Mouse (Mus musculus) midbrain, embryonic 12.5 days (tissue): ENCODE results near the gene Gm49320. TPM values are rescaled to one million over a fixed set of nuclear protein-coding genes. Genes with fewer than 3 reads are reported as not detected.

Experiments
- ATAC-seq: fragments of 200-750 bp; cut with Nextera tagmentation; 2 replicates; pipeline ENCODE4 v1.8.0; 2017; ENCODE audit warnings: low read depth, moderate TSS enrichment, moderate library complexity; ENCODE audit not compliant: low FRiP score
- H3K27ac ChIP-seq: fragments of 300-500 bp; sonication (generic); replicated peaks from 2 replicates; pipeline ENCODE4 v1.5.1; 2016; ENCODE audit warnings: mild to moderate bottlenecking
- H3K27me3 ChIP-seq: fragments of 300-500 bp; sonication (generic); 2 replicates; pipeline ENCODE4 v1.6.1; 2016; ENCODE audit warnings: mild to moderate bottlenecking
- H3K36me3 ChIP-seq: fragments of 300-500 bp; sonication (generic); 2 replicates; pipeline ENCODE4 v1.6.1; 2016
- H3K4me1 ChIP-seq: fragments of 300-500 bp; sonication (generic); 2 replicates; pipeline ENCODE4 v1.6.1; 2016
- H3K4me2 ChIP-seq: fragments of 300-500 bp; sonication (generic); replicated peaks from 2 replicates; pipeline ENCODE4 v1.6.1; 2016; ENCODE audit warnings: mild to moderate bottlenecking, moderate library complexity
- H3K4me3 ChIP-seq: fragments of 300-500 bp; sonication (generic); 2 replicates; pipeline ENCODE4 v1.5.1; 2016; ENCODE audit warnings: mild to moderate bottlenecking
- H3K9ac ChIP-seq: fragments of 300-500 bp; sonication (generic); replicated peaks from 2 replicates; pipeline ENCODE4 v1.6.1; 2016; ENCODE audit warnings: mild to moderate bottlenecking, moderate library complexity
- H3K9me3 ChIP-seq: fragments of 300-500 bp; sonication (generic); 2 replicates; pipeline ENCODE4 v1.6.1; 2016; ENCODE audit warnings: mild to moderate bottlenecking
- WGBS: fragments of 180-500 bp; shearing (Covaris S2); methylation state at CpG from one replicate; pipeline ENCODE4 v1.1.7; 2016; 5-methylcytosine and 5-hydroxymethylcytosine counted together
- polyA plus RNA-seq: library from polyadenylated mRNA; unstranded; fragments of >200 nt; fragmentation: Nextera tagmentation; extraction: Ambion mirVana; gene quantifications from 2 replicates; pipeline ENCODE4 v1.2.1, GENCODE M21; 2016

The Gm49320 gene
- polyA plus RNA-seq, 1 experiment from 2014 or later, result 1.6 TPM

DNA sequence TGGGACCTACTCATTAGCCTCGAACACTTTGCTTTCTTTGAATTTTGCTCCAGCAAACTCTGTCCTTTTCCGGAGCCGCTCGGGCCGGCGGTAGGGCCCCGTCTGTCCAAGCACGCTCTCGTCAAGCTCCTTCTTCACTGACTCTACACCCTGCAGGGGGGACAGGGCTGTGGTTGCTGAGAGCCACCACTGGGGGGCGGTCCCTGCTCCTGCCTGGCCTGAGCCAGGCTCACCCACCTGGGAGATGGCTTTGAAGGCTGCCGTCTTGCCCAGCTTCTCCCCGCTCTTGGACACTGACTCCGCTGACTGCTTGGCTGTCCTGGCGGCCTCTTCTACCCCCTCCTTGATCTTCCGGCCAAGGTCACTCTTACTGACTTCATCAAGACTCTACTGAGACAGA is 29.0 kb downstream of the Gm49320 start:
- ATAC-seq, result 0 out of 2 replicates have a peak, but pooled peaks have one; percentile 47
- H3K27ac ChIP-seq, result no peak overlapping the region
- no peak overlapping the region for H3K4me3 ChIP-seq
- H3K36me3 ChIP-seq, result peaks cover 94% of the 10 kb centered on the region
- H3K27me3 ChIP-seq, result no peaks in the 10 kb centered on the region
- no peaks in the 10 kb centered on the region for H3K9me3 ChIP-seq
- H3K9ac ChIP-seq, result no peak overlapping the region
- 77% methylated on average over 15 of the region's 15 CpGs for WGBS
- no peaks in the 10 kb centered on the region for H3K4me1 ChIP-seq
- H3K4me2 ChIP-seq, result no peak overlapping the region

DNA sequence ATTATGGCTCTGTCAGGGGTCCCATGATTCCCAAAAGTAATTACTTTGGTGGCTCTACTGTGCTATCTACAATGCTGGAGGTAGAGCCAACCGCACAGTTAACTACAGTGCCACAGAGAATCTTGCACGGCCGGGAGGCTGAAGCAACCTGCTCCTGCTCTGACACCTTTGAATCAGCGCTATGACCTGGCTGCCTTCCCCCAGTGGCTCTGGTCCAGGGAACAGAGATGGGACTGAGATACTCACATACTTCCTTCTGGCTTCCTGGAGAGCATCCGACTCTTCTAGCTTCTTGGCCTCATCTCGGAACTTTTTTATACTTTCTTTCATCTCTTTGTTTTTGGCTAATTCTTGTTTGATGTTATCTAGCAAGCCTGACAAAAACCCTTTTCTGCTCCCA is 30.9 kb downstream of the Gm49320 start:
- Histone ChIP-seq H3K9ac (no peak overlapping the region), H3K9me3 (no peaks in the 10 kb centered on the region), H3K4me1 (peaks cover 3% of the 10 kb centered on the region; the same call in 1 of the 2 replicates), H3K27ac (no peak overlapping the region), H3K4me3 (no peak overlapping the region), H3K27me3 (no peaks in the 10 kb centered on the region), H3K4me2 (no peak overlapping the region), H3K36me3 (peaks cover 84% of the 10 kb centered on the region)
- 94% methylated on average over 6 of the region's 6 CpGs for WGBS
- ATAC-seq, result no peak

DNA sequence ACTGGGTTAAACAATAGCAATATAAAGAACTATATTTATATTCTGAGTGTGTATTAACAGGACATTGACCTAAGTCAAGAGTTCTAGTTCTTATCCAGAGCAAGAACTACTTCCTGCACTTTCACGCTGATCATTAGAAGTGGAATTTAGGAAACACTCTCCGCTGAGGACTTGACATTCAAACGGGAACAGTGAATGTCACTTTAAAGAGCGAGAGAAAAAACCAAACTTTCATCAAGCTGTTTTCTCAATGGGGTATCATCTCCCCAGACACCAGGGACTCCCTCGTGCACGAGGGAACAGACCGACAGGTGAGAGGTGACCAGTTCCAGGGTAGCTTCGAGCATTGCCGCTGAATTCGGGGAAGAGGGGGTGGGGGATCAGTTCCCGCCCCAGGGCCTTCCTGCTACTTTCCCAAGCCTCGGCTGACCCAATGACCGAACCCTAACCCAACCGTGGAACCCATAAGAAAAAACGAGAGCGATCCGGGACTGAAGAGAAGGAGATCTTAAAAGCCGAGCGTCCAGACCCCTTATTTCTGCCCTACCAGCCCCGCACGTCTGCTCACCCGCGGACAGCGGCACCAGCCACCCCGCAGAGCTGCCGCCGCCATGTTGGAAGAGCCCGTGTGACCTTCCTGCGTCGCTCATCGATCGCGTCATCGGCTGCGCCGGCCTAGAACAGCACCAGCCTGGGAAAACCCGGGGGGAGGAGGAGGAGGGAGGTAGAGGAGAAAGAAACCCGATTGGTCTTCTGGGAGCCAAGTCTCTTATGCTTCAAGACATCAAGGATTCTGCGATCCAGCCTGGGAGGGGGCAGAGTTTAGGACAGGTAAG is 36.8 kb downstream of the Gm49320 start, which contains the start of gene Timm44:
Timm44 (minus strand) TSS at position 639 of the 836 bp plus-strand sequence.
- Histone ChIP-seq H3K9ac (peak within 1 kb of the TSS; percentile 76), H3K9me3 (no peaks in the 10 kb centered on the region), H3K4me3 (peak within 1 kb of the TSS; percentile 77), H3K36me3 (peaks cover 26% of the 10 kb centered on the region; the same call in 1 of the 2 replicates), H3K4me1 (peaks cover 10% of the 10 kb centered on the region), H3K27me3 (no peaks in the 10 kb centered on the region), H3K4me2 (peak within 1 kb of the TSS; percentile 66), H3K27ac (peak within 1 kb of the TSS; percentile 78)
- under 1% methylated on average over 39 of the region's 39 CpGs for WGBS
- ATAC-seq, result peak; percentile 98

DNA sequence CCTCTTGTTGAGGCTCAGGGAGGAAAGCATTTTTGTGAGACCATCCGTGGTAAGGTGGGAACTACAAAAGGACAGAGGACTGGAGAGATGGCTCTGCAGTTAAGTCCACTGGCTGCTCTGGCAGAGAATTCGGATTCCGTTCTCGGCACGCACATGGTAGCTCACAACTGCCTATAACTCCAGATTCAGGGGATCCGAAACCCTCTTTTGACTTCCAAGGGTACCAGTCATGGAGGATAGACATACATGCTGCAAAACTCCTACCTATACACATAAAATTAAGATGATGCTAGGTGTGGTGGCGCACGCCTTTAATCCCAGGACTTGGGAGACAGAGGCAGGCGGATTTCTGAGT is 37.4 kb downstream of the Gm49320 start:
- no peak for ATAC-seq
- peak overlapping the region; percentile 78 for H3K27ac ChIP-seq
- WGBS, result 34% methylated on average over 9 of the region's 9 CpGs

DNA sequence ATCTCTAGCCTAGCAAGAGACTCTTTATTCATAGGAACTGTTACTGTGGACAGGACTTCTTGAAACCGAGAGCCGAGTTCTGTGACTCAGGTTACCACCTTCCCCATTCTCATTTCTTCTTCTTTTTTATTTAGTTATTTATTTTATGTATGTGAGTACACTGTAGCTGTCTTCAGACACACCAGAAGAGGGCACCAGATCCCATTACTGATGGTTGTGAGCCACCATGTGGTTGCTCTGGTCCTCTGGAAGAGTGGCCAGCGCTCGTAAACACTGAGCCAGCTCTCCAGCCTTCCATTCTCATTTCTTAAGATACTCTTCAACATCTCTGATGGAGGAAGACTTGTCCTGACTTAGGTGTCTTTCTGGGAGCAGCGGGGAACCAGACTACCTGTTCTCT is 54.1 kb downstream of the Gm49320 start:
- 92% methylated on average over 5 of the region's 5 CpGs for WGBS
- Histone ChIP-seq H3K9me3 (no peaks in the 10 kb centered on the region), H3K4me1 (no peaks in the 10 kb centered on the region), H3K4me3 (no peak overlapping the region), H3K36me3 (peaks cover 89% of the 10 kb centered on the region), H3K27ac (no peak overlapping the region), H3K9ac (no peak overlapping the region), H3K4me2 (no peak overlapping the region), H3K27me3 (no peaks in the 10 kb centered on the region)
- ATAC-seq, result no peak

More for the DNA sequence above, 37.4 kb downstream of the Gm49320 start:
- H3K9me3 ChIP-seq, result no peaks in the 10 kb centered on the region
- peak overlapping the region; percentile 66 for H3K4me2 ChIP-seq
- no peaks in the 10 kb centered on the region for H3K27me3 ChIP-seq
- peak overlapping the region; percentile 76 for H3K9ac ChIP-seq
- peaks cover 10% of the 10 kb centered on the region for H3K4me1 ChIP-seq
- H3K4me3 ChIP-seq, result peak overlapping the region; percentile 77
- H3K36me3 ChIP-seq, result peaks cover 20% of the 10 kb centered on the region; the same call in 1 of the 2 replicates

DNA sequence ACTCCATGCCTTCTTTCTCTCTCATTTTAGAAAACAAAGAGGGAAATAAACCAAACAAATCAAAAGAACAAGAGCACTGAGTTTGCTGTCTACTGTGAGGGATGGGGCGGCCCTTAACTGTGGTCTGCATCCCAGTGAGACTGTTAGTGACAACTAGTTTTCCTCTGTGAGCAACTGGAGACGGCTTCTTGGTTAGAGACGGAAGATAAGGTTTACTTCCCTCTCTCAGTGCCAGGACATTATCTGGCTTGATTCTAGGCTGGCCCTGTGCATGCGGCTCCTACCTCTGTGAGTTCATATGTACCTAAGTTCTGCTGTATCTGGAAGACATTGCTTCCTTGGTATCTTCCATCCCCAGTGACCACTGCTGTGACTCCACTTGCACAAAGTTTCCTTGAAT is 59.2 kb downstream of the Gm49320 start:
- no peaks in the 10 kb centered on the region for H3K9me3 ChIP-seq
- H3K4me1 ChIP-seq, result no peaks in the 10 kb centered on the region
- no peak overlapping the region for H3K4me2 ChIP-seq
- peaks cover 87% of the 10 kb centered on the region for H3K36me3 ChIP-seq
- H3K4me3 ChIP-seq, result no peak overlapping the region
- no peak overlapping the region for H3K27ac ChIP-seq
- ATAC-seq, result no peak
- H3K9ac ChIP-seq, result no peak overlapping the region
- no peaks in the 10 kb centered on the region for H3K27me3 ChIP-seq
- 93% methylated on average over 4 of the region's 4 CpGs for WGBS

Other genes with a start within 250 kb of the Gm49320 start
- gene Cd209f, start 133.0 kb upstream of the Gm49320 start, polyA plus RNA-seq, result not detected in 2 replicates
- gene Cd209g, start 104.8 kb upstream of the Gm49320 start, polyA plus RNA-seq, result not detected in 2 replicates
- gene Evi5l, start 72.3 kb upstream of the Gm49320 start, polyA plus RNA-seq, result 60.4 and 64.5 TPM in 2 replicates
- gene Prr36, start 21.4 kb upstream of the Gm49320 start, polyA plus RNA-seq, result 37.1 and 47.6 TPM in 2 replicates
- gene Lrrc8e, start 12.0 kb upstream of the Gm49320 start, polyA plus RNA-seq, result 0.13 TPM in 2 replicates
- 45.1 and 48.4 TPM in 2 replicates for gene Map2k7, start 125 bp upstream of the Gm49320 start, polyA plus RNA-seq
- gene Tgfbr3l, start 9.3 kb downstream of the Gm49320 start, polyA plus RNA-seq, result 5.0 and 5.3 TPM in 2 replicates
- 61.9 and 63.0 TPM in 2 replicates for gene Snapc2, start 14.2 kb downstream of the Gm49320 start, polyA plus RNA-seq
- gene Ctxn1, start 20.4 kb downstream of the Gm49320 start, polyA plus RNA-seq, result 170 TPM in 2 replicates
- 54.9 and 57.8 TPM in 2 replicates for gene Timm44, start 37.0 kb downstream of the Gm49320 start, polyA plus RNA-seq
- gene Ccl25, start 86.3 kb downstream of the Gm49320 start, polyA plus RNA-seq, result 23.0 and 24.8 TPM in 2 replicates
- 294 and 302 TPM in 2 replicates for gene Elavl1, start 86.5 kb downstream of the Gm49320 start, polyA plus RNA-seq